Mouse (Mus musculus) liver, embryonic 14.5 days (tissue): ENCODE data around the gene Prdm11. TPM values are rescaled to one million over a fixed set of nuclear protein-coding genes. Genes with fewer than 3 reads are reported as not detected.
A peak's percentile ranks its signal among the peaks of the same experiment; 100 is the strongest.

Experiments used
- ATAC-seq: fragments of 200-750 bp; cut with Nextera tagmentation; 2 replicates; pipeline ENCODE4 v1.8.0; 2017; ENCODE audit warnings: moderate number of reproducible peaks, mild to moderate bottlenecking, moderate library complexity; ENCODE audit not compliant: insufficient read depth
- DNase-seq, 3 experiments: peaks; one replicate each; pipeline ENCODE4 v3.0.0-alpha.2; 2012 to 2013; ENCODE audit warnings: low read depth in 3 of 3, low spot score in 3 of 3
- H3K27ac ChIP-seq: fragments of 300-500 bp; sonication (generic); 2 replicates; pipeline ENCODE4 v1.5.1; 2014; ENCODE audit warnings: moderate library complexity, mild to moderate bottlenecking, control low read depth, inconsistent platforms
- H3K27me3 ChIP-seq: fragments of 300-500 bp; sonication (generic); 2 replicates; pipeline ENCODE4 v1.6.1; 2014; ENCODE audit warnings: mild to moderate bottlenecking, low read length, moderate library complexity; ENCODE audit not compliant: control insufficient read depth, insufficient read depth
- H3K36me3 ChIP-seq: fragments of 300-500 bp; sonication (generic); replicated peaks from 2 replicates; pipeline ENCODE4 v1.6.1; 2014; ENCODE audit warnings: low read depth; ENCODE audit not compliant: control insufficient read depth, insufficient read depth
- H3K4me1 ChIP-seq, 2 experiments: fragments of 200-500 bp in 1 of 2; fragments of 300-500 bp in 1 of 2; sonication (generic) in 1 of 2; replicated peaks; 2 replicates each; pipeline ENCODE4 v1.6.1; 2012 to 2014; ENCODE audit warnings: antibody characterized with exemption in 1 of 2, inconsistent platforms in 1 of 2, low read length in 1 of 2; ENCODE audit not compliant: control insufficient read depth in 2 of 2, insufficient read depth in 2 of 2
- H3K4me2 ChIP-seq: fragments of 300-500 bp; sonication (generic); 2 replicates; pipeline ENCODE4 v1.6.1; 2014; ENCODE audit warnings: low read depth, mild to moderate bottlenecking, control low read depth, moderate library complexity
- H3K4me3 ChIP-seq, 2 experiments: fragments of 200-500 bp in 1 of 2; fragments of 300-500 bp in 1 of 2; sonication (generic) in 1 of 2; 2 replicates each; pipeline ENCODE4 v1.5.1; 2012 to 2014; ENCODE audit warnings: low read depth in 2 of 2, low read length in 2 of 2, mild to moderate bottlenecking in 2 of 2, control low read depth in 1 of 2, inconsistent platforms in 1 of 2, moderate library complexity in 1 of 2; ENCODE audit not compliant: insufficient read depth in 1 of 2
- H3K9ac ChIP-seq: fragments of 300-500 bp; sonication (generic); replicated peaks from 2 replicates; pipeline ENCODE4 v1.6.1; 2014; ENCODE audit warnings: mild to moderate bottlenecking, control low read depth, moderate library complexity
- H3K9me3 ChIP-seq: fragments of 300-500 bp; sonication (generic); 2 replicates; pipeline ENCODE4 v1.6.1; 2016; ENCODE audit warnings: low read length, mixed read lengths; ENCODE audit not compliant: control insufficient read depth
- CTCF ChIP-seq: IDR thresholded peaks from 2 replicates; pipeline ENCODE4 v1.5.1; 2016; ENCODE audit warnings: antibody characterized with exemption, low read depth, control low read depth
- EP300 ChIP-seq: IDR thresholded peaks from 2 replicates; pipeline ENCODE4 v1.6.1; 2016; ENCODE audit warnings: antibody characterized with exemption, low read depth
- WGBS: fragments of 180-500 bp; shearing (Covaris S2); extraction: QIAGEN DNeasy Blood & Tissue Kit; methylation state at CpG from one replicate; pipeline ENCODE4 v1.1.7; 2014; ENCODE audit not compliant: insufficient replicate concordance; 5-methylcytosine and 5-hydroxymethylcytosine counted together
- polyA plus RNA-seq, 2 experiments: library from polyadenylated mRNA; depleted of rRNA in 1 of 2; stranded (reverse) in 1 of 2; unstranded in 1 of 2; fragments of >200 nt; fragmentation: Nextera tagmentation in 1 of 2; extraction: Ambion mirVana in 1 of 2; gene quantifications; 2 replicates each; pipeline versions ENCODE4 v1.2.1 to v1.2.3; 2012 to 2014

The Prdm11 gene
- polyA plus RNA-seq, 2 experiments: 1.8 to 3.7 TPM

DNA sequence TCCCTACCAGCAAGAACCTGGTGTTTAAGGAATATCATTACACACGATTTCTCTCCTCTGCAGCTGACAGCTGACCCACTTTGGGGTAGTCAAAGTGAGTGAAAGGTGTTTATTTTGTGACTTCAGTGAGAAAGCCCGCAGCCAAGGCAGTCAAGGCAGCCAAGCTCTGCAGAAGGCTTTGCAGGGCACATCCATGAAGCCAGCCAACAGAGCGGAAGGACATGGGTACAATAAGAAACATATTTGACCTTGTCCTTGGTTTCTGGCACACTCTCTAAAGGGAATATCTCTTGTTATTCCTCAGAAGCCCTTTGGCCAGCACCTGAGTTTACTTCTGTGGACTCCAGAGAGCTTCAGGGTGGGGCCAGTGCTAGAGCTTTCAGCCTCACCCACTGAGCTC, 21.5 kb downstream of the Prdm11 start:
- H3K4me3 ChIP-seq: no peak overlapping the region
- no peak overlapping the region for H3K27ac ChIP-seq
- TF ChIP-seq CTCF (no peak), EP300 (no peak)
- no peak overlapping the region for H3K9ac ChIP-seq
- no peaks in the 10 kb centered on the region for H3K9me3 ChIP-seq
- 66% methylated on average over 3 of the region's 3 CpGs for WGBS
- H3K4me1 ChIP-seq: peaks cover 0 to 7% of the 10 kb centered on the region in 2 experiments; a peak in 1 of 4 replicates
- no peak overlapping the region for H3K4me2 ChIP-seq
- ATAC-seq (no peak), DNase-seq (no peak)
- no peaks in the 10 kb centered on the region for H3K36me3 ChIP-seq
- H3K27me3 ChIP-seq: no peaks in the 10 kb centered on the region

DNA sequence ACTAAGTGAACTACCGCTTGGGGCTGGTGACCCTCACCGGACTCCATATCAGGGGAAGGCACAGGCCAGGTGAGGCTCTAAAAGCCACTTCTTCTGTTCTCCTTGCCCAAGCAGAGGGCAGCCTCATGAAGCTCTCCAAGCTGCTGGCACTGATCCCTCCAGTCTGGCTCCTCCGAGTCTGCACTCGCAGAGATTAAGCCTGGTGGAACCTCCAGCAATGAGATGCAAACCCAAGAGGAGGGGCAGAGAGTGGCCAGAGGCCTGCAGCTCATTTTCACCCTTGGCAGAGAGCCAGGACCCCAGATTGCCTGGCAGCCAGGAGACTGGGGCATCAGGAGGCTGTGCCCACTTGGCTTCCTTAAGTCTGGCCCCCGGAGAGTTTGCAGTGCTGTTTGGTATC, 27.1 kb downstream of the Prdm11 start:
- no peak overlapping the region for H3K9ac ChIP-seq
- H3K27me3 ChIP-seq: peaks cover 3% of the 10 kb centered on the region; the same call in 1 of the 2 replicates
- H3K9me3 ChIP-seq: no peaks in the 10 kb centered on the region
- H3K4me3 ChIP-seq: no peak overlapping the region
- no peak overlapping the region for H3K27ac ChIP-seq
- TF ChIP-seq CTCF (no peak), EP300 (no peak)
- 78% methylated on average over 5 of the region's 5 CpGs for WGBS
- H3K4me2 ChIP-seq: no peak overlapping the region
- no peaks in the 10 kb centered on the region for H3K36me3 ChIP-seq
- DNase-seq: no peak
- ATAC-seq: no peak
- peaks cover 7 to 9% of the 10 kb centered on the region in 2 experiments; a peak in 3 of 4 replicates for H3K4me1 ChIP-seq

DNA sequence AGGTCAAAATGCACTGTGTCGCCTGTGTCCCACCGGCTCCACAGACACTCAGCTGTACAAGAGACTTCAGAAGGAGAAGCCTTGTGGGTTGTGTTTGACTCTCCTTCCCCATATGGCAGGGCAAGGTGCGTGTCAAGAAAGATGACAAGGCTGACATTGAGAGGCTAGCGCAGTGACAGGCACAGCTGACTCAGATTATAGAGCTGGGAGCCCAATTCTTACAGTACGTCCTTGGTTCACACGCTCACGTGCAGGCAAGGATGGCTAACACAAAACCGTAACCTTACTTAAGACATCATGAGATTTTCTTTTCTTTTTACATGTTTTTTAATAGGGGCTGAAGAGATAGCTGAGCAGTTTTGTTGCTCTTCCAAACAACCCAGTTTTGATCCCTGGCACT, 28.8 kb downstream of the Prdm11 start:
- WGBS: 82% methylated on average over 8 of the region's 8 CpGs
- no peaks in the 10 kb centered on the region for H3K9me3 ChIP-seq
- H3K27ac ChIP-seq: no peak overlapping the region
- TF ChIP-seq EP300 (no peak), CTCF (no peak)
- no peak for DNase-seq
- no peak for ATAC-seq
- peaks cover 3% of the 10 kb centered on the region; the same call in 1 of the 2 replicates for H3K27me3 ChIP-seq
- no peak overlapping the region for H3K4me3 ChIP-seq
- H3K36me3 ChIP-seq: no peaks in the 10 kb centered on the region
- H3K4me1 ChIP-seq: peaks cover 9 to 10% of the 10 kb centered on the region in 2 experiments; a peak in 3 of 4 replicates
- no peak overlapping the region for H3K4me2 ChIP-seq
- H3K9ac ChIP-seq: no peak overlapping the region

DNA sequence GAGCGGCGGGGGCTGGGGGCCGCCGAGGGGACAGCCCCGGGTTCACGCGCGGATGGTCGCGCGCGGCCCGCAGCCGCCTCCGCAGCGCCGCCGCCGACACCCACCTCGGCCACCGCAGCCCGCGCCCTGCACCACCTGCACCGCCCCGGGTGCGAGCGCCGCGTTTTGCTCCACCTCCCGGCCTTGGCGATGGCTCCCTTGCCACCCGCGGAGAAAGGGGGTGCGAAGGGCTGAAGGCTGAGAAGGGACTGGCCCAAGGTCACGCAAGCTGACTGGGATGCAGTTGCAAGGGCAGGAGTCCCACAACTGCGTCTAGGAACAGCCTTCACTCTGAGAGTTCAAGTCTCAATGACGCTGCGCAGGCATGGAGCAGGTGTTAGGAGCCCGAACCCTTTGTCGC, 30.9 kb downstream of the Prdm11 start:
- H3K4me2 ChIP-seq: peak overlapping the region; percentile 92
- H3K4me3 ChIP-seq: peak overlapping the region; percentile 50 to 66
- peak overlapping the region; percentile 62 for H3K9ac ChIP-seq
- H3K36me3 ChIP-seq: no peaks in the 10 kb centered on the region
- no peak overlapping the region for H3K27ac ChIP-seq
- no peak for TF ChIP-seq EP300
- no peak for TF ChIP-seq CTCF
- DNase-seq (no peak), ATAC-seq (peak; percentile 54)
- H3K27me3 ChIP-seq: peaks cover 3% of the 10 kb centered on the region; the same call in 1 of the 2 replicates
- 2% methylated on average over 25 of the region's 40 CpGs for WGBS
- H3K9me3 ChIP-seq: no peaks in the 10 kb centered on the region
- peaks cover 9 to 10% of the 10 kb centered on the region in 2 experiments; a peak in 3 of 4 replicates for H3K4me1 ChIP-seq

DNA sequence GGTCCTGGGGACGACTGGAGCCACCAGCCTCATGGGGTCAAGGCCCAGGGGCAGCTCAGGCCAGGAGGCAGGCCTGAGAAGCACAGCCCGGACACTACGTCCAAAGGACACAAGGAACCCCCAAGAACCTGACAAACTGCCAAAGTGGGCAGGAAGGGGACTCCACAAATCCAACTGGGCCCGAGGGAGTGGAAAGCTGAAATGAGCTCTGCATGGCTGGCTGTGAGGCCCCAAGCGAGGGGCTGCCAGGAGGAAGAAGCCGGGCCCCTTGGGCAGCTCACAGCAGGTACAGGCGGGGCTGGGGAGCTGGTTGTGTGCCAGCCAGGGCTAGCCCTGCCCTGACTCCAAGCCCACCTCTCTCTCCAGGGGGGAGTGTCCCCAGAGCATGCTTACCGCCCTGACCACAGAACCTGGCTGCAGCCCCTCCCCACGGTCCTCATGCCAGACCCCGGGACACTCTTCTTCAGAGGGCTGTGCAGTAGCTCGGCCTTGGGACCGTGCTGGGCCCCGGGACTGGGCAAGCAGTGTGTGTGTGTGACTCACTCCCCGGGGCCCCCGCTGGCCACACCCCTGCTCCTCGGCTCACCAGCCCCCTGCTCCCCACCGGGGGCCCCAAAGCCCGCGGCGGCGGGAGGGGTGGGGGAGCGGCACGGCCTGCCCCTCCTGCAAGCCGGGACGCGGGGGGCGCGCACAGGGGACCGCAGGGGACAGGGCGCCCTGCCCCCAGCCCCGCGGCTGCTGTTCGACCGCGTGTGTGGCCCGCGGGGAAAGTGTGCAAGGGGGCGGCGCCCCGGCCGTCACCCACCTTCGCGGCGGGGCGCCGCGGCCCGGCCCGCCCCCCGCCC, 31.7 kb downstream of the Prdm11 start:
- Histone ChIP-seq H3K4me3 (peak overlapping the region; percentile 50 to 66), H3K4me2 (peak overlapping the region; percentile 92), H3K27ac (no peak overlapping the region), H3K36me3 (no peaks in the 10 kb centered on the region), H3K27me3 (peaks cover 3% of the 10 kb centered on the region; the same call in 1 of the 2 replicates), H3K9ac (peak overlapping the region; percentile 62), H3K9me3 (no peaks in the 10 kb centered on the region), H3K4me1 (peaks cover 10 to 12% of the 10 kb centered on the region in 2 experiments)
- ATAC-seq (peak; percentile 86), DNase-seq (peak in 1 of 3 experiments; percentile 42)
- 3% methylated on average over 40 of the region's 50 CpGs for WGBS
- no peak for TF ChIP-seq EP300
- no peak for TF ChIP-seq CTCF
